Mouse (Mus musculus) heart, postnatal 36 days (tissue): Measurements from ENCODE around the gene Dnlz. TPM values are rescaled to one million over a fixed set of nuclear protein-coding genes. Genes with fewer than 3 reads are reported as not detected.
A peak's percentile ranks its signal among the peaks of the same experiment; 100 is the strongest.

ENCODE experiments used
- DNase-seq, 2 experiments: peaks; one replicate each; pipeline ENCODE4 v3.0.0; 2021 to 2022
- intact Hi-C: fragments of 180-260 bp; cut with DNase I; formaldehyde crosslinking; loops from one replicate; pipeline ENCODE4 v1.15.1; 2025
- total RNA-seq, 2 experiments: library from RNA; stranded (reverse); gene quantifications; 2 replicates each; pipeline ENCODE4 v1.2.3; 2021

The Dnlz gene
- total RNA-seq, 2 experiments from 2014 or later = 21.1 to 21.4 TPM

DNA sequence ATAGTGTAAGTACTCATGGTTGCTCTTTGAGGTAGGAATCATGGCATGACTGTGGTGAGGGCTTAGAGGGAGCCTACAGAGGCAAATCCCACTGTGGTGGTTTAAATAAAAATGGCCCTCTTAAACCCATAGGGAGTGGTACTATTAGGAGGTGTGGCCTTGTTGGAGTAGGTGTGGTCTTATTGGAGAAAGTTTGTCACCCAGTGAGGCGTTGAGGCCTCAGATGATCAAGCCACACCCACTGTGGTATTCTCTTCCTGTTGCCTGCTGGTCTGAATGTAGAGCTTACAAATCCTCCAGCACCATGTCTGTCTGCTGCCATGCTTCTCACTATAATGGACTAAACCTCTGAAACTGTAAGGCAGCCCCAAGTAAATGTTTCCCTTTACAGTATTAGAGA, 47.2 kb downstream of the Dnlz start:
- intact Hi-C loops = no loop called here

GRCm38 (mm10) chr2:26302005-26302503, 49.9 kb downstream of the Dnlz start:
- no peak for DNase-seq
- intact Hi-C loops = no loop called here

More for the DNA sequence above, 47.2 kb downstream of the Dnlz start:
- DNase-seq = no peak

- peak; percentile 89 to 93 for DNase-seq
- intact Hi-C loops = loop anchor here (1.0 kb wide), 2 partner anchors 52 to 266 kb away; partner anchors contain the start of gene Dnlz
Measured at GRCm38 (mm10) chr2:26300808-26301174, 51.1 kb downstream of the Dnlz start.

GRCm38 (mm10) chr2:26300161-26300807, 51.6 kb downstream of the Dnlz start:
- DNase-seq = no peak
- intact Hi-C loops = loop anchor here (1.0 kb wide), 2 partner anchors 52 to 266 kb away; partner anchors contain the start of gene Dnlz

DNA sequence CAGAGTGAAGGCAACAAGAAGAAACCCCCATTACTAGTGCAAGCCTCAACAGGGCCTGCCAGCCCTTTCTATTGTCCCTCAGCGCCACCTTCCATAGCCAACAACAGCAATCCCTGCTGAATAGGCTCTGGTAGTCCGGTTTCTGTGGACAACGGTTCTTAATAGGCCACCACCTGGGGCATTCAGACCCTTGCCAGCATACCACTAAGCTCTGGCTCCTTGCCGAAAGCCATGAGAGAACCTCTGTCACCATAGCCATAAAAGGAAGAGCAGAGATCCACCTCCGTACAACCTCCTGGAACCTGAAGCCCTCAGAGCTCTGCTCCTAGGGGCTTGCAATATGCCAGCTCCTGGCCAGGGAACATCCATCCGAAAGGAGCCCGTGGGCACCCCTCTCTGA, 52.6 kb downstream of the Dnlz start:
- DNase-seq = no peak
- intact Hi-C loops = no loop called here

DNA sequence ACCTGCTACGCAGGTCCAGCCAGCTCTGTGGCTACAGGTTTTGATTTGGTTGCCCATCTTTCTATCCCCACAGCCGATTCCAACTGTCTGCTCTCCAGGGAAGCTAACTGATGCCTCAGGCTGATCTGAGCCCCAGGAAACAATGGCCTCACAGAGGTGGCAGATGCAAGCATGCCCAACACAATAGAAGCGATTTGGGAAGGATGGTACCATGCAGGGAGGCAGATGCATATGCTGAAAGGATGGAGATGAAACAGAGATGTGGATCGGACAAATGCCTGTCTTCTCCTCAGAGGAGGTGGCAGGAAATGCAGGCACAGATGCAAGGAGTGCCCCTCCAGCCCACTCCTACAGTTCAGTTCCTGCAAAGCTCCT, 53.1 kb downstream of the Dnlz start:
- intact Hi-C loops = no loop called here
- no peak for DNase-seq

DNA sequence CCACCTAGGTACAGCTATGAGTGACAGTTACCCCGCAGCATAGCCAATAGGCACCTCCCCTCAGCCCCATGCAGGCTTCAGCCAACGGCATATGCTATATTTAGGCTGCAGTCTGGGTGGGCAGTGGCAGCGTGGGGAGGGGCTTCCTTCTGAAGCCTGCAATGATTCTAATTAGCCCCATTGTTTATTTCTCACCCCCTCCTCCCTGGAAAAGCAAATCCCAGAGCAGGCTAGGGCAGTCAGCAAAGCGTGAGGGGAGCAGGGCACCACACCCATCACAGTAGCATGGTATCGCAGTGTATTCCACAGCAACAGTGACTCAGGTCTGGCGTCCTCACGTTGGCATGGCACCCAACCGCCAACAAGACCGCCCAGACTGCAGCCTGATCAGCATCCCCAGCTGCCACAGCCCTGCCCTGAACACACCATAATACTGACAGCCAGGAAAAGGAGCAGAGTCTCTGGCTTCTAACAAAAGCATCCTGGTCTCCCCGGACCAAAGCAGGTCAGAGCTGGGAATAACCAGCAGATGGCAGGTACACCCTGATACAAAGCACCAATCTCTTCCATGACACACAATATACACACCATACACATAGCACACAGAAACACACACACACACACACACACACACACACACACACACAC, 53.6 kb downstream of the Dnlz start:
- DNase-seq = no peak
- intact Hi-C loops = no loop called here

Other genes with a start within 250 kb of the Dnlz start
- 10 to 100 TPM; 23.4 to 25.3 TPM for gene Nacc2, start 228.9 kb downstream of the Dnlz start, total RNA-seq
- gene Lhx3, start 143.8 kb downstream of the Dnlz start, total RNA-seq = not detected
- gene Qsox2, start 114.6 kb downstream of the Dnlz start, total RNA-seq = 10 to 100 TPM; 19.0 to 19.7 TPM
- gene Ccdc187, start 57.6 kb downstream of the Dnlz start, total RNA-seq = under 1 TPM; 0.03 to 0.08 TPM
- 100 to 1,000 TPM; 208 to 243 TPM for gene Gpsm1, start 36.6 kb downstream of the Dnlz start, total RNA-seq
- gene Card9, start 8.8 kb upstream of the Dnlz start, total RNA-seq = 1 to 10 TPM; 1.4 to 1.5 TPM
- 1 to 10 TPM; 8.5 to 9.3 TPM for gene Snapc4, start 28.5 kb upstream of the Dnlz start, total RNA-seq
- 10 to 100 TPM; 43.4 to 48.2 TPM for gene Entr1, start 37.2 kb upstream of the Dnlz start, total RNA-seq
- gene Pmpca, start 37.2 kb upstream of the Dnlz start, total RNA-seq = 100 to 1,000 TPM; 137 to 154 TPM
- gene Inpp5e, start 57.1 kb upstream of the Dnlz start, total RNA-seq = 10 to 100 TPM; 13.8 to 15.4 TPM
- 10 to 100 TPM; 36.9 to 39.1 TPM for gene Sec16a, start 93.1 kb upstream of the Dnlz start, total RNA-seq
- 10 to 100 TPM; 29.5 to 34.0 TPM for gene Notch1, start 164.6 kb upstream of the Dnlz start, total RNA-seq
- gene Egfl7, start 227.9 kb upstream of the Dnlz start, total RNA-seq = 100 to 1,000 TPM; 146 to 183 TPM
- gene Gm20532, start 234.5 kb upstream of the Dnlz start, total RNA-seq = not detected